Mouse (Mus musculus) cortical plate, adult 2 months (tissue): ENCODE measurements around the gene Gm9817.

ENCODE experiments used
- CTCF ChIP-seq: fragments of 200-500 bp; IDR thresholded peaks from 2 replicates; pipeline ENCODE4 v1.5.1; 2011; ENCODE audit warnings: mild to moderate bottlenecking, control low read depth, low read length; ENCODE audit not compliant: insufficient read depth; ENCODE audit errors: extremely low read depth
- POLR2A ChIP-seq: fragments of 200-500 bp; IDR thresholded peaks from 2 replicates; pipeline ENCODE4 v1.6.1; 2011; ENCODE audit warnings: mild to moderate bottlenecking, low read length, control low read depth; ENCODE audit not compliant: insufficient read depth; ENCODE audit errors: extremely low read depth

DNA sequence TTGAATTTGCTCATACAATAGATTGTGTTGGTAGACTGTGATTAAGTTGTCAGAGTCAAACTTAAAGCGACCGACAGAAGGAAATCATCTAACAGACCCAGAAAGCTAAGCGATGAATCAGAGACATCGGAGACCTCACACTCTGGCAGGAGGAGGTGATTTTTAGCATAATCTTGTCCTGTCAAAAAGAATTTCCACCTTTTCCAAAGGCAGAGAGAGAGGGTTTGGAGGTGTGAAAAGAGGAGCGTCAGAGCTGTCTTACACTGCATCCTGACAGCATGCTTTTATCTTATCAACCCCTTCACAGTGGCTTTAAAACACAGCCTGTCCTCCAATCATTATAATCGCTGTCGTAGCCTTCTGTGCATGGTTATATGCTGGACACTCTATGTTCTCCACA lies 25.7 kb upstream of the Gm9817 start:
- TF ChIP-seq CTCF (no peak), POLR2A (no peak)
